Mouse (Mus musculus) lung, embryonic 14.5 days (tissue): Measurements from ENCODE around the gene Coq7. TPM values are rescaled to one million over a fixed set of nuclear protein-coding genes. Genes with fewer than 3 reads are reported as not detected.

Experiments used
- ATAC-seq: fragments of 200-750 bp; cut with Nextera tagmentation; 2 replicates; pipeline ENCODE4 v1.8.0; 2017; ENCODE audit warnings: mild to moderate bottlenecking, moderate TSS enrichment, moderate library complexity; ENCODE audit not compliant: insufficient read depth
- DNase-seq: peaks from one replicate; pipeline ENCODE4 v3.0.0-alpha.2; 2015
- H3K27ac ChIP-seq: fragments of 300-500 bp; sonication (generic); 2 replicates; pipeline ENCODE4 v1.5.1; 2014; ENCODE audit warnings: low read depth, mild to moderate bottlenecking, moderate library complexity
- H3K27me3 ChIP-seq: fragments of 300-500 bp; sonication (generic); 2 replicates; pipeline ENCODE4 v1.6.1; 2014; ENCODE audit warnings: low read length, control low read depth; ENCODE audit not compliant: insufficient read depth
- H3K36me3 ChIP-seq: fragments of 300-500 bp; sonication (generic); 2 replicates; pipeline ENCODE4 v1.6.1; 2014; ENCODE audit warnings: control low read depth; ENCODE audit not compliant: insufficient read depth
- H3K4me1 ChIP-seq: fragments of 300-500 bp; sonication (generic); 2 replicates; pipeline ENCODE4 v1.6.1; 2014; ENCODE audit warnings: antibody characterized with exemption, control low read depth; ENCODE audit not compliant: insufficient read depth
- H3K4me2 ChIP-seq: fragments of 300-500 bp; sonication (generic); 2 replicates; pipeline ENCODE4 v1.6.1; 2014; ENCODE audit warnings: mild to moderate bottlenecking
- H3K4me3 ChIP-seq: fragments of 300-500 bp; sonication (generic); 2 replicates; pipeline ENCODE4 v1.5.1; 2014; ENCODE audit warnings: low read depth, low read length
- H3K9ac ChIP-seq: fragments of 300-500 bp; sonication (generic); 2 replicates; pipeline ENCODE4 v1.6.1; 2014
- H3K9me3 ChIP-seq: fragments of 300-500 bp; sonication (generic); 2 replicates; pipeline ENCODE4 v1.6.1; 2016; ENCODE audit warnings: low read depth, low read length, control low read depth
- CTCF ChIP-seq: IDR thresholded peaks from 2 replicates; pipeline ENCODE4 v1.5.1; 2016; ENCODE audit warnings: antibody characterized with exemption, low read depth
- WGBS: fragments of 180-500 bp; shearing (Covaris S2); extraction: QIAGEN DNeasy Blood & Tissue Kit; methylation state at CpG from one replicate; pipeline ENCODE4 v1.1.7; 2014; 5-methylcytosine and 5-hydroxymethylcytosine counted together
- polyA plus RNA-seq: library from polyadenylated mRNA; unstranded; fragments of >200 nt; fragmentation: Nextera tagmentation; extraction: Ambion mirVana; gene quantifications from 2 replicates; pipeline ENCODE4 v1.2.1, GENCODE M21; 2014

Coq7 gene
- polyA plus RNA-seq, 1 experiment from 2014 or later, result 132 TPM

GRCm38 (mm10) chr7:118547451-118547850 lies 14.3 kb upstream of the Coq7 start:
- H3K4me2 ChIP-seq, result no peak overlapping the region
- no peaks in the 10 kb centered on the region; the same call in 1 of the 2 replicates for H3K9me3 ChIP-seq
- H3K4me1 ChIP-seq, result no peaks in the 10 kb centered on the region
- no peak overlapping the region for H3K4me3 ChIP-seq
- no peak overlapping the region for H3K9ac ChIP-seq
- DNase-seq, result no peak
- H3K27me3 ChIP-seq, result no peaks in the 10 kb centered on the region
- ATAC-seq, result no peak
- WGBS, result 72% methylated on average over 10 of the region's 10 CpGs
- H3K27ac ChIP-seq, result no peak overlapping the region
- no peaks in the 10 kb centered on the region for H3K36me3 ChIP-seq
- TF ChIP-seq CTCF, result no peak

- H3K4me3 ChIP-seq, result no peak overlapping the region
- no peaks in the 10 kb centered on the region for H3K36me3 ChIP-seq
- H3K27me3 ChIP-seq, result no peaks in the 10 kb centered on the region
- no peak overlapping the region for H3K9ac ChIP-seq
- ATAC-seq (no peak), DNase-seq (no peak)
- TF ChIP-seq CTCF, result no peak
- 81% methylated on average over 4 of the region's 4 CpGs for WGBS
- no peak overlapping the region for H3K4me2 ChIP-seq
- no peaks in the 10 kb centered on the region for H3K9me3 ChIP-seq
- H3K4me1 ChIP-seq, result no peaks in the 10 kb centered on the region
- no peak overlapping the region for H3K27ac ChIP-seq
These were observed 11.0 kb upstream of the Coq7 start for GRCm38 (mm10) chr7:118544128-118544527.

- no peaks in the 10 kb centered on the region for H3K9me3 ChIP-seq
- H3K9ac ChIP-seq, result no peak overlapping the region
- DNase-seq, result peak; percentile 67
- TF ChIP-seq CTCF, result no peak
- no peaks in the 10 kb centered on the region for H3K27me3 ChIP-seq
- H3K27ac ChIP-seq, result 0 out of 2 replicates have a peak overlapping the region, but pooled peaks have one; percentile 10
- no peak for ATAC-seq
- WGBS, result 70% methylated on average over 4 of the region's 4 CpGs
- no peak overlapping the region for H3K4me3 ChIP-seq
- H3K4me1 ChIP-seq, result no peaks in the 10 kb centered on the region
- H3K4me2 ChIP-seq, result no peak overlapping the region
- no peaks in the 10 kb centered on the region for H3K36me3 ChIP-seq
These were observed 1.9 kb upstream of the Coq7 start for GRCm38 (mm10) chr7:118535076-118535475.

GRCm38 (mm10) chr7:118534326-118534725 lies 1.2 kb upstream of the Coq7 start:
- ATAC-seq (no peak), DNase-seq (no peak)
- H3K9ac ChIP-seq, result no peak overlapping the region
- no peak overlapping the region for H3K4me3 ChIP-seq
- no peaks in the 10 kb centered on the region for H3K36me3 ChIP-seq
- no peaks in the 10 kb centered on the region for H3K9me3 ChIP-seq
- H3K4me1 ChIP-seq, result no peaks in the 10 kb centered on the region
- 73% methylated on average over 3 of the region's 3 CpGs for WGBS
- no peaks in the 10 kb centered on the region for H3K27me3 ChIP-seq
- no peak overlapping the region for H3K4me2 ChIP-seq
- H3K27ac ChIP-seq, result no peak overlapping the region
- TF ChIP-seq CTCF, result no peak

- H3K36me3 ChIP-seq, result 0 out of 2 replicates have a peak, but pooled peaks cover 8% of the 10 kb centered on the region
- H3K9me3 ChIP-seq, result no peaks in the 10 kb centered on the region
- DNase-seq (peak; percentile 90), ATAC-seq (peak; percentile 93)
- peak overlapping the region; percentile 78 for H3K9ac ChIP-seq
- peak overlapping the region; percentile 95 for H3K27ac ChIP-seq
- 0 out of 2 replicates have a peak, but pooled peaks have one; percentile 8 for TF ChIP-seq CTCF
- H3K4me2 ChIP-seq, result peak overlapping the region; percentile 65
- no peaks in the 10 kb centered on the region for H3K4me1 ChIP-seq
- WGBS, result under 1% methylated on average over 36 of the region's 36 CpGs
- H3K27me3 ChIP-seq, result no peaks in the 10 kb centered on the region
- peak overlapping the region; percentile 66 for H3K4me3 ChIP-seq
These were observed 508 bp downstream of the Coq7 start for GRCm38 (mm10) chr7:118532519-118533177.

- H3K9me3 ChIP-seq, result no peaks in the 10 kb centered on the region
- no peak overlapping the region for H3K4me3 ChIP-seq
- H3K4me2 ChIP-seq, result no peak overlapping the region
- H3K9ac ChIP-seq, result no peak overlapping the region
- no peaks in the 10 kb centered on the region for H3K4me1 ChIP-seq
- H3K27me3 ChIP-seq, result no peaks in the 10 kb centered on the region
- H3K27ac ChIP-seq, result no peak overlapping the region
- 83% methylated on average over 4 of the region's 4 CpGs for WGBS
- H3K36me3 ChIP-seq, result peaks cover 30% of the 10 kb centered on the region
- DNase-seq, result no peak
- ATAC-seq, result no peak
- no peak for TF ChIP-seq CTCF
These were observed 6.2 kb downstream of the Coq7 start for GRCm38 (mm10) chr7:118526967-118527366.

GRCm38 (mm10) chr7:118522077-118522476 lies 11.1 kb downstream of the Coq7 start:
- no peaks in the 10 kb centered on the region for H3K9me3 ChIP-seq
- H3K4me1 ChIP-seq, result no peaks in the 10 kb centered on the region
- no peaks in the 10 kb centered on the region for H3K27me3 ChIP-seq
- H3K27ac ChIP-seq, result no peak overlapping the region
- H3K4me2 ChIP-seq, result no peak overlapping the region
- H3K9ac ChIP-seq, result no peak overlapping the region
- ATAC-seq (no peak), DNase-seq (no peak)
- H3K4me3 ChIP-seq, result no peak overlapping the region
- no peak for TF ChIP-seq CTCF
- H3K36me3 ChIP-seq, result peaks cover 18% of the 10 kb centered on the region
- 73% methylated on average over 5 of the region's 5 CpGs for WGBS
